Mouse (Mus musculus) MEL-GATA-1-ER (cell line): ENCODE results near the gene Mpg.
"Not testable (repeated sequence)": the region's sequence is repeated elsewhere in the genome, so short reads cannot be mapped to it uniquely, and the experiment has no call there.

Experiments used
- DNase-seq: peaks from one replicate; pipeline ENCODE4 v3.0.0-alpha.2; 2012; ENCODE audit warnings: low read depth; ENCODE audit errors: extremely low read depth

Mpg gene

DNA sequence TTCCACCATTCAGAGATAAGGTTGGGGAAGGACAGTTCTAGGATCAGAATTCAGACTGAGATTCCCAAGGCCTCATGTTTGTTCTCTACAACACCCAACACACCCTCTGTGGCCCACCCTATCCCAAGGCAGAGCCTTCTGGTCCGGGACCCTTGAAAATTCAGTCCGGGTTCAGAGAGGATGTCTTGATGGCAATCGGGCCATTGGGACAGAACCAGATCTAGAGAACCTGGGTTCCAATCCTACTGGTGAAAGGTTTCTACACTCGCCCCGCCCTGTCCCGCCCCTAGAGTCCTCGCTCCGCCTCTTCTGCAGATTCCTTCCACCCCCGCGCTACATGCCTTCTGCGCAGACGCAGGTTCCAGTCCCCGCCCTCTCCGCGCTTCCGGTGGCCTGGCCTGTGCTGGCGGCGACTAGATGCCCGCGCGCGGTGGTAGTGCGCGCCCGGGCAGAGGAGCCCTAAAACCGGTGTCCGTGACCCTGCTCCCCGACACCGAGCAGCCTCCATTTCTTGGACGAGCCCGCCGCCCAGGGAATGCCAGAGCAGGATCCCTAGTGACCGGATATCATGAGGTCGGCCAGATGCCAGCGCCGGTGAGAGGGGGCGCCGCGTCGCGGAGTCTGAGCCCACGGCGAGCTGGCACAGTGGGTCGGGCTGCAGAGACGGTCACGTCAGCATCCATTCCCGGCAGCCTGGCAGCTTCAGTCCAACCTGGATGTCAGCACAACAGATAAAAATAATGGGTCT is at the start of gene Mpg:
Mpg (plus strand) TSS at position 382 of the 748 bp plus-strand sequence.
- DNase-seq, result peak; percentile 53

DNA sequence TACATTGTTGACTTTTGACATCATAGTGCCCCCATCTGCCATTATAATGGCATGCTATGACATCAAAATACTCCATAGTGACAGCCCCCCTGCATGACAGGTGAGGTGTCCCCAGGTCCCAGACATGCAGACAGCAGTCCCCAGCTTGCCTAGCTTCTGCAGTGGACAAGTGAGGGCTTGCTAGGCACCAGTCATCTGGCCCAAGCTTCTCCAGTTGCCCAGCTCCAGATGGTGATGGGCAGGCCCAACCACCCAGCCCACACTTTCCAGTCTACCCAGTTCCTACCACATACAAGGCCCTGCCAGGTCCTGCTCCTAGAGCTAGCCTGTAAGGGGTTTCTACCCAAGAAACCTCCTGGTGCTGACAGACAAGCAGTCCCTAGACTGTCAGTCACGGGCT is 47.8 kb upstream of the Mpg start:
- no peak for DNase-seq

DNA sequence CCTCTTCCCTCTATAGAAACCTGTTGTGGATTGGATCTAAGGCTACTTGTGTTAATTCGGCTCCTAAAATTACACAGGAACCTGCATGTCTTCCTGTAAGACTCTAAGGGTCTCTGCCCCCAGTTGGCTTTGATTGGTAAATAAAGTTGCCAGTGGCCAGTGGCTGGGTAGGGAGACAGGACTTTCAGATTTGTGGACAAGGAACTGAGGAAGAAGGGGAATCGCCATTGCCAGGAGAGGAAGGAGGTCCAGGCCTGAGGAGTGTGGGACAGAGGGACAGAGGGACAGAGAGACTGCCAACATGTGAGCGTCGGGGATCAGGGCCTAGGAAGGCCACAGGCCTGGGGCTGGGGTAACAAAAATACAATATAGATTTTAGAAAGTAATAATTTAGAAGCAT is 45.1 kb upstream of the Mpg start:
- DNase-seq, result no peak

DNA sequence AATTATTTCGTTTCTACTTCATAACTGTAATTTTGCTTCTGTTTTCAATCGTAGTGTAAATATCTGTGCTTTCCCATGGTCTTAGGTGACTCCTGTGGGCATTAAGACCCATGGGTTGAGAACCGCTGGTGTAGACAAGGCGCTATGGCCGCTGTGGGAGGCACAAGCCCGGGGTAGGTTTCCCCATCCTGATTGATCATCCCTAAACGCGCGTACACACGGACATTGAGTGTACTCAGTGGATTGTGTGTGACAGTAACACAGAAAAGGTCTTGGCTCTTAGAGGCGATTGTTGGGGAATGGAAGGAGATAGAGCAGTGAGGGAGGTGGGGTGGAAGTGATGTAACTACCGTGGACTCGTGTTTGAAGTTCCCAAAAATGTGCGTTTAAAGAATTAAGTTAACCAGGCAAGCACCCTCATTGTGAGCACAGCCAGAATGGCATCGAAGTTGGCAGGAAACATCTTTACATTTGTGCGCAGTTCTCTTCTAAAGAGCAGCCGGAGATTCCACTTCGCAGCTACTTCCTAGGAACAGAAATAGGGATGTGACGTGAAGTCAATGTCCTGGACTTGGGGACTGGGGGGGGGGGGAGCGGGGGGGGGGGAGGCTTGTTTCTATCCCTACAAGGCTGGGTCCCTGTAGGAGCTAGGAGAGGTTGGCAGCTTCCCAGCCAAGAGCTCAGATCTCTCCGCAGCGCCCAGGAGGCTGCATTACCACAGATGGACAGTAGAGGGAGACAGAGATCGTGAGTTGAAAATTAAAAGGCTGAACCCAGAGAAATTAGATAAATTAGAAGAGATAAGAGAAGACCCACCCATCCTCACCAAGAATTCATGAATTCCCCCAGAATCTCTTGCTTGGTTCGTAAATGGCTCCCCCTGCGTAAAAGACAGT is 44.1 kb upstream of the Mpg start:
- DNase-seq, result no peak

DNA sequence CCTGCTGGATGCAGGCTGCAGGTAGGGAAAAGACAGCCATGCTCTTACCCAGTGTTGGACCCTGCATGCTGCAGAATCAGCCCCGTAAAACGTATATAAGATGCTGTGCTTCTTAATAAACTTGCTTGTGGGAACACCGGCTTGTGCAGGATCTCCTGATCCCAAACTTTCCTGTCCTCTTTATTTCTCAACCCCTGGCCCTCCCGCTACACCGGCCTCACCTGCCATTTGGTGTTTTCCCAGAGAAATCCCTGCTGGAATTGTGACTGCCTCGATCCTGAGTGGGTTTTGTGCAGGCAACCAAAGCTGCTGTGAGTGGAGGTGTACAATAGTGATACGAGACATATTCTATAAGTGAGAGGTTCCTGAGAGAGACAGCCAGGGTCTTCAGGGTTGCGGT is 41.8 kb upstream of the Mpg start:
- no peak for DNase-seq

DNA sequence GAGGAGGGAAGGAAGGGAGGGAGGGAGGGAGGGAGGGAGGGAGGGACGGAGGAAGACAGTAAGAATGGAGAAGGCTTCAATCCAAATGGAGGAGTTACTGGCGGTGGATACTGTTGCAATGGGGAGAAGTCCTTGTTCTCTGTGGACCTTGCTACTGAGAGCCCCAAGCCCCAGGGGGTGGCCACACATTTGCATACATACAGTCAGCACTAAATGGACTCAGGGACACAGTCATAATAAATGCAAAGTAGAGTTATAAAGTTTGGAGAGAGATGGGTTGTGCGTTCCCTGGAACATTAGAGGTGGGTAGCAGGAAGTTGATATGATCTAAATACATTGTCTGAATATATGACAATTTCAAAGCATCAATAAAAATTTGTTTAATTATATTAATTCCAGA is 40.3 kb upstream of the Mpg start:
- DNase-seq, result no peak

DNA sequence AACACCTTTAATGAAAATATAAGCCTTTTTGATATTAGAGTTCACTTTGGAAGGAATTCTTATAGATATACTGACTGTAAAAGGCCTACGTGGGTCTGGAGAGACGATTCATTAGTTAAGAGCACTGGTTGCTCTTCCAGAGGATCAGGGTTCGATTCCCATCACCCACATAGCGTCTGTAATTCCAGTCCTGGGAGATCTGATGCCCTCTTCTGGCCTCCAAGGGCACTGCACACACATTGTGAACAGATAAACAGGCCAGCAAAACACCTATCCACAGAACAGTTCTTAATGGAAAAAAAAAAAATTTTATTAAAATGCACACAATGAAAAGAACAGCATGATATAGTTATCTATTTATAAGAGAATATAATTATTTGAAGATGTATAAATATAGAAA is 39.0 kb upstream of the Mpg start:
- no peak for DNase-seq

DNA sequence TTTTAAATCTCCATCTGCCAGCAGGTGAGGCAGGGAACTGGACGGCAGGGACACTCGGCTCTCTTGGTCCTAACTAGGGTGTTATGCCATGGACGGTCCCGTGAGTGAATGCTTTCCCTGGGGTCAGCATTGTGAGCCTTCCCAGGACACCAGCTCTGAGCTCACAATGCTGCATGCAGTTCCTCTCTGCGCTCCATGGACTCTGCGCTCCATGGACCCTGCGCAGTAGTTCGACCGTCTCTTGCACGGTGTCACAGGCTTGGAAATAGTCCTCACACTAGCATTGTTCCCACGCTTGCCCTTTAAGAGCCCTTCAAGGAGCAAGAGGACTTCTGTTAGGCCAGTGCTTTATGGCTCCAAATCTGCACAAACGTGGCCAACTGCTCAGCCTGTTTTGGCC is 37.4 kb upstream of the Mpg start:
- DNase-seq, result no peak

DNA sequence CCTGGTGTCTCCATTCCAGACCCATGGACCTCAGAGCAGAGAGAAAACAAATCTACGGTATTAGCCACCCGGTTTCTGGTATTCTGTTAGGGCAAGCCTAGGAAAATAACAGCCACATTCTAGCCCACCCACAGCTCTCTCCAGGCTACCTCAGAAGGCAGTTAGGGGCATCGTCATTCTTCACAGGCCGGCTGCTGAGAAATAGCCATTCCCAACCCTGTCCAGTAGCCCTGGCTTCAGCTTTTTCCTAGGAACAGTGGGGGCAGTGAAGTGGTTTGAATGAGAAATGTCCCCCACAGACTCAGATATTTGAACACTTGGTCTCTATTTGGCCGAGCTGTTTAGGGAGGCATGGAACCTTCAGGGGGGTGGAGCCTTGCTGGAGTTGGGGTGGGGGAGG is 36.9 kb upstream of the Mpg start:
- no peak for DNase-seq

DNA sequence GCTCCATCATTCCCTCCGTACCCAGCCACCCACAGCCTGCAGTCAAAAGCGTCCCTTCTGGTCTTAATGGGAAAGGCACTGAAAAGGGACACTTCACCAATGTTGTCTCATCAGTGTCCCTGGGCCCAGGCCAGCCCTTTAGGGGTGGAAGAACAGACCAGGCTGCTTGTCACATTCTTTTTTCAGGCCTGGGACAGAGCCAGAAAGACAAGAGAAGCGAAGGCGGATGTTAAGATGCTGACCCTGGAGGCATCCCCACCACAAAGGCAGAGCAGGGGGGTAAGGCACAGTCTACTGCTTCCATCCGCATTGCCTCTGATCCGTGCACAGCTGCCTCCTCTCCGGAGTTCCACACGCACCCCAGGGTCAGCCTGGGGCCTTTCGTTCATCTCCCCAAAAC is 36.2 kb upstream of the Mpg start:
- no peak for DNase-seq

DNA sequence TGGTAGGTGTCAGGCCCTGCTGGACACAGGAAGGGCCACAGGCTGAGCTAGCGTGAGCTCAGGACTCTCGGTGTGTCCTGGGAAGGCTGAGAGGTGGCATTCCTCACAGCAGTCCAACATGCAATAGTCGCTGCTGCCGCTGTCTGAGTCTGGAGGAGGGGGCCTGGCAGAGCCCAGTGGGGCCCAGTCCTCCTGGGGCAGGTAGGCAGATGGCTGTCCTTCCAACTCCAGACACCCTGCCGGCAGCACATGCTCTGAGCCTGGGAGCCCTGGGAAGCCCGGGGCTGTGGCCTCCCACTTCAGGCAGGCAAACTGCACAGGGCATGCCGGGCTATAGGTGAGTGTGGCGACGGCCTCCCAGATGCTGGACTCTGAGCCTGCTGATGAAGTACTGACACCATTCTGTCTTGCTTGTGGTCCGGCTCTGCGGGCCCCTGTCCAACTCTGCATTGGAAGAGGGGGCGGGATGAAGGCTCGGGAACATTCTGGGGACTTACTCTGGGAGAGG is 35.6 kb upstream of the Mpg start:
- DNase-seq, result no peak

DNA sequence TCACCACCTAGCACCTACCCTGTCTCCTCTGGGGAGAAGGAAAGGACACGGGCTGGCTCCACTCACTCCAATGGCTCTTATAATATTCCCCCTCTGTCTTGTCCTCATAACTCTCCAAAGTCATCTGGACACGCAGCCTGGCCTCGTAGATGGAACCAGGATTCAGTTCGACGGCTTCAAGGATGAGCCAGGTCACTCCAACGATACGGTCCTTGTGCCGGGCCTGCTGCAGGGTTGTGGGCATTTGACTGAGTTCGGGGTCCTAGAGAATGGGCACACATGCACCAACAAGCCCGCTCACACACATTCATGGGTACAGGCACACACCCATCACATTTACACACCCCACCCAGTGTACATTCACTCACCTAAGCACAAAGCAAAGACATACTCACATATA is 33.1 kb upstream of the Mpg start:
- no peak for DNase-seq

DNA sequence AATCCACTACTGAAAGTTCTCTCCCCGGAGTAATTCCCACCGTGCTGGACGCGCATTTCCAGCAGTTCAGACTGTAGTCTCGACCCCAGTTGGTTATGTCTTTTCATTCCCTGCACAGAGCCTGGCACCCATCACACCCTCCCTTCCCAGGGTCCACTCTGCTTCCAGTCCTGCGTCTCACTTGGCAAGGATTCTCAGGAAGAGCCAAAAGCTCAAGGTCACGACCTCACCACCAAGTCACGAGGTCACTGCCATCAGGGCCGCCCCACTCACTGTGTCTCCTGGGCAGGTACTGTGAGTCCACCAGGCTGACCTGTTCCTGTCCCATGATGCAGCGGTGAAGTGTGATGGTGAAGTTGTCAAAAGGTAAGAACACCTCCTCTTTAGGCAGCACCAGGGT is 32.2 kb upstream of the Mpg start:
- DNase-seq, result no peak

DNA sequence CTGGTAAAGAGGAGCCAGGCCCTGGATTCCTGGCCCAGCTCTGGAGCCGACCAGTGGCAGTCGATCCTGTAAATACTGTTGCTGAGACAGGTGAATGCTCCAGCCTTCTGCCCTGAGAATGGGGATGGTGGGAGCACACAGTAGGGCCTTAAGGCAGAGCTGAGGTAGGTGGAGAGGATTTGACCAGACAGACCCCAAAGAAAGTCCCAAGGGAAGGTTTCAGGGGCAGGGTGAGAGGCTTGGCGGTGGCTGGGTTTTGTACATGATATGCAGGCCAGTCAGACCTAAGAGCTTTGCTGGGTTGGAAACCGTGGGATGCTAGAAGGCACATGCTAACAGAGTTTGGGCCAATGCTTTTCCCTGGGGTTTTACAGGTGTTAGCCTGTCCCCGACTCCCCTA is 31.7 kb upstream of the Mpg start:
- DNase-seq, result no peak

DNA sequence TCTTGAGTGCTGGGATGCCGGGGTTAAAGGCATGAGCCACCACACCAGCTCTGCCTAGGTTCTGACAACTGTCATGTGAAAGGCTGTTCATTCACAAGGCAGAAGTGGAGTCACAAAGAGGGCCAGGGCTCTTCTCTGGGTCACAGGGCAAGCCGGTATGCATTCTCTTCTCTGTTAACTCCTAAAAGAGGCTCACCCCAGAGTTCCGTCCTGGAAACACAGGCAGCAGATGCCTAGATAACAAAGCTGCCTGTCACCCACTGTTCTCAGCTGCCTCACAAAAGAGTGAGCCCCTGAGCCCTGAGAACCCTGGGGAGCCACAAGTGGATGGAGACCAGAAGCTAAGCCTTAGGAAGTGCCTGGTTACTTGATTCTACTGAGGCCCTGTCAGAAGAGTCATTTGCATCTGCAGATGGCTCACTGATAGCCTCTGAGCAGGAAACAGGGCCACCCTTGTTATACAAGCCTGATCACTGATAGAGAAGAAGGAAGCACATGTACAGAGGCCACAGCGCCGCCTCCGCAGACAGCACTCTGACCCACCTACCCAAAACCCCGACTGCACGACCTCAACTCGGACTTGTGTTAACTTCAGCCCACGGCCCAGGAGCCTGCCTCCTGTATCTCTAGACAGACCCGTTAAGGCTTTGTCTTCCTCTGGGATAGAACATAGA is 30.3 kb upstream of the Mpg start:
- peak; percentile 75 for DNase-seq

DNA sequence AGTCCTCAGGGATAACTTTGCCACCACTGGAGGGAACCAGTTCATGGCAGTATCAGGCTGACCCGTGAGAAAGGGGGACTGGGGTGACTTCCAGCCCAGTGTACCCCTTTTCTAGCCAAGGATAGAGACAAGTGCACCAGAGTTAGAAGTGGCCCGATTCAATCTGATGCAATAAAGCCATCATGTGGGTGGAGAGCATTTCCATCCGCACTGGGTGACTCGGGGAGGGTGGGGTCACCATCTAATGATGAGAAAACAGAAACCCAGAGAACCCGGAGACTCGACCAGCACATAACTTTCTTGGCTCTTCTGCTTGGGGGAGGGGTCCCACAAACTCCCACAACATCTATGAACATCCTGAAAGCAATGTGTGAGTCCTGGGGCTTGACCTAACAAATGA is 29.6 kb upstream of the Mpg start:
- DNase-seq, result no peak

DNA sequence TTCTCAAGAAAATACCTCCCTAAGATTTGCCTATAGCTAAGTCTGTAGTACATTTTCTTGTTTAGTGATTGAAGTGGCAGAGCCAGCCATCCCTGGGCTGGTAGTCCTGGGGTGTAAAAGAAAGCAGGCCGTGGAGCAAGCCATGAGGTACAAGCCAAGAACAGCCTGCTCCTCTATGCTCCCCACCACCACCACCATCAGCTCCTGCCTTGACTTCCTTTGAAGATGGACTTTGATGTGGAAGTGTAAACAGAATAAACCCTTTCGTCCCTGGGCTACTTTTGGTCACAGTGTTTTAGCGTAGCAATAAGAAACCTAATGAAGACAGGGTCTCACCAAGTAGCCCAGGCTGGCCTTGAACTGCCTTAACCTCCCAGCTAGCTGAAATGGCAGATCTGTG is 28.5 kb upstream of the Mpg start:
- no peak for DNase-seq

DNA sequence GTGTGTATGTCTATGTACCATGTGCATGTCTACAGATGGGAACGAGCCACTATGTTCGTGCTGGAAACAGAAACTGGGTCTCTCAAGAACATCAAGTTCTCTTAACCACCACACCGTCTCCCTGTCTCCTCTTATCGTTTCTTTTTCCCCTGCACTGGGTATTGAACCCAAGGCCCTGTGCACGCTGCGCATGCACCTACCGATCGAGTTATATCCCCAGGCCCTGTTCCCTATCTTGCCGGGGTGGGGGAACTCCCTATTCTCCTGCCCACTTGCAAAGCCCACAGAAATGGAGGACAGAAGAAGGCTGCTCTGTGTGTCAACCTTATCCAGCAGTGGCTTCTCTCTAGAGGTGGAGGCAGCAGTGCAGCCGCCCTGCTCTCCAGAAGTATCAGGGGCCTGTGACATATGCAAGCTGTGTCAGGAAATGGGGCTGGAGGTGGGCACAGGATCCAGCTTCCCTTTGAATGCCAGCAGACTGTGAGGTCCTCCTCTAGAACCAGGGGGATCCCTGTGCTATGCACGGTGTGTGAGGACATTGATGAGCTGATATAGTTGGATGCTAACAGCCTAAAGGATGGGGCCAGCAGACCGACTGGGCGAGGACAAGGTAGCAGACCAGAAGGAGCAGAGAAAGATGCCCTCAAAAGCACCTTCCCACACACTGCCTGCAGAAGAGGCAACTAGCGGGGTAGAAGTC is 27.9 kb upstream of the Mpg start:
- DNase-seq, result no peak

DNA sequence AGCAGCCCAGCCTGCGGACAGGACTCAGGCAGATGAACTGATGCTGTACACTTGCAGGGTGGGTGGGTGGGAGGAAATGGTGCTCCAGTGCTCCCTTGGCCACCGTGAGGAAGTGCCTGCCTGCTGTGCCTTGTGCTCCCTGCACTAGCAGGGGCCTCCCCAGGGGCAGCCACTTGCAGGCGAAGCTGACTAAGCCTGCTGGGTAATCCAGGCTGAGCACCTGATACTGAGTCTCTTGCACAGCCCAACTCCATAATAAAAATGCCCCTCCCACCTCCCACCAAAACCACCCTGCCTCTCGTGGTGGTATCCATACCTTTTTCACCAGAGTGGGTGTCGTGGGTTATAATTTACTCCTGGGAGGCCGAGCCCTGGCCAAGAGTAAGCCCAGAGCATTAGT is 27.1 kb upstream of the Mpg start:
- no peak for DNase-seq

DNA sequence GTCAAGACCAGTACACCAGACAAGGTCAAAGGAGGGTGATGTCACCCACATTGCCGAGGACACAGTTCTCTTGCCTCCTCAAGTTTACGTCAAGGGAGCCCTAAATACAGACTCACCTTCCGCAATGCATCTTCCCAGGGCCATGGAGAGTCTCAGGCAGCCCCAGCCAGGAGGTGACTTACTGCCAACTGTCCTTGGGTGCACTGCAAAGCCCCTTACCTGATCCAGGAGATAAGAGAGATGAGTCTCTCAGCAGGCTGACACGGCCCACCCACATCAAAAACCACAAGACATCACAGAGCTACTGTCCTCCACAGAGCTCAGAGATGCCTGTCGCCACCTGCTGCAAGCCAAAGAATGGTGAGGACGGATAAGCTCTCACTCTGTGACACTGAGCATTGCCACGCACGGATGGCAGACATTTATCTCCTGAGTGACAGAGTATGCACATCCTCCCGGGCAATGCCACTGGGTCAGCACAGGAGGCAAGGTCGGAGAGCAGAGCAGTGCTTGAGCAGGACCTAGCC is 26.2 kb upstream of the Mpg start, which contains the start of gene Il9r:
Il9r (minus strand) TSS at position 205 of the 527 bp plus-strand sequence.
- DNase-seq, result peak; percentile 89

DNA sequence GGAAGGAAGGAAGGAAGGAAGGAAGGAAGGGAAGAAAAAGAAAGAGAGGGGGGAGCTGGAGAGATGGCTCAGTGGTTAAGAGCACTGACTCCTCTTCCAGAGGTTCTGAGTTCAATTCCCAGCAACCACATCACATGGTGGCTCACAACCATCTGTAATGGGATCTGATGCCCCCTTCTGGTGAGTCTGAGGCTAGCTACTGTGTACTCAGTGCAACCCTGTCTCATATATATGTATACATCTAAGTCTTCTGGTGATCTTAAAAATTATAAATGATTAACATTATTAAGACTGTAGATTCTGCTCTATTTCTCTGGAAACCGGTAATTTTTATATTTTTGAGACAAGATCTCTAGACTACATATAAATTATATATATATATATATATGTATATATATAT is 25.3 kb upstream of the Mpg start:
- not testable (repeated sequence) for DNase-seq
